Mouse (Mus musculus) monocyte, adult 2 months (primary cell): ENCODE results near the gene Olfr923.
"Not testable (repeated sequence)": the region's sequence is repeated elsewhere in the genome, so short reads cannot be mapped to it uniquely, and the experiment has no call there.

Experiments
- DNase-seq, 2 experiments: peaks; one replicate each; pipeline ENCODE4 v3.0.0; 2022; ENCODE audit warnings: low spot score in 2 of 2, low read depth in 1 of 2

Olfr923 gene

GRCm38 (mm10) chr9:38826245-38826644 is at the start of gene Olfr923:
Gene Olfr923, plus strand, starts transcription at chr9:38826545.
- no peak for DNase-seq

GRCm38 (mm10) chr9:38792689-38793088 is 33.7 kb upstream of the Olfr923 start:
- no peak for DNase-seq

GRCm38 (mm10) chr9:38805696-38806095 is 20.6 kb upstream of the Olfr923 start:
- DNase-seq = no peak

DNA sequence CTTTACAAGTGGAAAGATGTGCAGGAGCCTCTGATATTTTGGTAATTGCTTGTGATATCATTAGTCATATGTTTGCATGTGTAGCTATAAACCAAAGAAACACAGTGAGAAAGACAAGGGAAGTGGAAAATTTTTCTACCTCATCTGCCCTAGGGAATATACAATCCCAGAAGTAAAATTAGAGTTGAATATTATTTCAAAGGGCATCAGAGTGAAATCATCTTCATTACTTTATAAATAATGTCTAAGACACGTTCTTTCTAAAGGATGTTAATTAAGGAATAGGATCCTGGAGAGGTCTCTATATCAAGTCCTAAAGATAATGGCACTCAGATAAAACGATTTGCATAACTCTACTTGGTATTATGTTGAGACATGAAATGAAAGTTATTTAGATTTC is 12.0 kb upstream of the Olfr923 start, which contains the start of gene Olfr922:
Gene Olfr922 (plus strand): TSS at position 301 of the 400 bp plus-strand sequence.
- DNase-seq = no peak

DNA sequence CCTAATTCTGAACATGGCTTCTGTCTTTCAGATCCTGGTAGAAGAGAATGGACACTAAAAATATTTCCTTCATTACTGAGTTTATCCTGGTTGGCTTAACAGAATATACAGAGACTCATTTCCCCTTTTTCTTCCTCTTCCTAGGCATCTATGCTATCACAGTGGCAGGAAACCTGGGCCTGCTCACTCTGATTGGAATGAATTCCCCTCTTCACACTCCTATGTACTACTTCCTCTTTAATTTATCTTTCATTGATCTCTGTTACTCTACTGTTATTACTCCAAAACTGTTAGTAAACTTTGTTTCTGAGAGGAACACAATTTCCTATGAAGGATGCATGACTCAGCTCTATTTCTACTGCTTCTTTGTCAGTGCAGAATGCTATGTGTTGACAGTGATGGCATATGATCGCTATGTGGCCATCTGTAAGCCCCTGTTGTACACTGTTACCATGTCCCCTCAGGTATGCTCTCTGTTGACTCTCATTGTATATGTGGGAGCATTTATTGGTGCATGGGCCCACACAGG is 10.8 kb upstream of the Olfr923 start:
- DNase-seq = no peak

GRCm38 (mm10) chr9:38833027-38833426 is 6.7 kb downstream of the Olfr923 start:
- no peak for DNase-seq

DNA sequence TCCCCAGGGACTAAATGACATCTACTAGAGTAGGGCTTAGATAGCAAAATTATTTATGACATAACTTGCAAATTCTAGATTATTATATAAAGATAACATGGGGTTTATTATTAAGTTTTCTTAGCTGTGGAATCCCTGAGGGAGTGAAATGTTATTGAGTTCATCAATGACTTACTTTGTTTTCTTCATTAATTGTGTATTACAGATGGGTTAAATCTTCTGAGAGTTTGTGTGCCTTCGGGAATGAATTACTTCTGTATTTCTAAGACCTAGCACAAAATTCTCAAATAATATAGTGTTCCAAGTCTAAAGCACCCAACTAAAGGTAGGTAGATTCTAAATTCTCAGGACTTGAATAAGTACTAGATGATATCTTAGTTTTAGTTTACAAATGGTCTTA is 17.8 kb downstream of the Olfr923 start, which contains the start of gene Olfr924:
Gene Olfr924 (plus strand): TSS at position 301 of the 400 bp plus-strand sequence.
- DNase-seq = no peak

DNA sequence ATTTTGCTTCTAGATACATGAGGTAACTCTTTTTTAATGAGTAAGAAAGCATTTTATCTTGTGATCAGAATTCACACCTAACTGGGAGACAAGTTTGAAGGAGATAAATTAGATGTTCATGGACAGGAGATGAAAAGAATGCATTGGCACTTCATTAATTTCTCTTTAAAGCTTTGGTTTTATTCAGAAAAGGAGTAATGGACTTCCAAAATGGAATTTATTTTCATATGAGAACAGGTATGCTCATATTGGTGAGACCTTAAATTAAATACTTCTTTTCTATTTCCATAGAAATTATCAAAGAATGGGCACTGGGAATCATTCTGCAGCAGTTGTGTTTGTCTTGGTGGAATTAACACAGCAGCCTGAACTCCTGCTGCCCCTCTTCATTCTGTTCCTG is 28.4 kb downstream of the Olfr923 start, which contains the start of gene Olfr26:
Gene Olfr26 (plus strand): TSS at position 301 of the 400 bp plus-strand sequence.
- no peak for DNase-seq

- not testable (repeated sequence) for DNase-seq
These were observed 48.5 kb downstream of the Olfr923 start for GRCm38 (mm10) chr9:38874880-38875279.

- no peak for DNase-seq
These were observed 50.5 kb downstream of the Olfr923 start, which contains the start of gene Olfr926 for GRCm38 (mm10) chr9:38876826-38877225. Gene Olfr926, plus strand, starts transcription at chr9:38877126.
